Mouse (Mus musculus): ENCODE results near the gene Smg1. TPM values are rescaled to one million over a fixed set of nuclear protein-coding genes. Genes with fewer than 3 reads are reported as not detected.
A peak's percentile ranks its signal among the peaks of the same experiment; 100 is the strongest.

The Smg1 gene
- polyA plus RNA-seq, 1 experiment from 2014 or later, result 13.4 TPM

DNA sequence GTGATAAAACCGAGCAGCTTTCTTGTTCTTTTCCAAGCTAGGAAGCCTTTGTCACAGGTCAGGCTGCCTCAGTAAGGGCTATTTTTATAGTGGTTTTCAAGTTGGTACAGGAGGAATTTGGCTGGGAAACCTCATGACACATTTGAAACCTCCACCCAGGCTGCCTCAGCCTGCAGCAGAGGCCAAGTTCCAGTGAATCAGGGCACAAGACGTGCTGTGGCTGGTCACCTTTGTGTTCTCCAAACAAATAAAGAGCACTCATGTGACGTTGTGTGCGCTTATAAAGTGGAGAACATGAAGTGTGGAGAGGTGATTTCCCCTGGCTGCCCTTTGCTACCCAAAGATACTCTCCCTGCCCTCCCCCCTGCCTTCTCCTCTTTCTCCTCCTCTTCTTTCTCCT is 8.9 kb upstream of the Smg1 start:
- peaks cover 8% of the 10 kb centered on the region for H3K4me1 ChIP-seq (replicated peaks; ENCODE audit: control insufficient read depth, insufficient read depth, low read length)
- no peak overlapping the region for H3K4me3 ChIP-seq (ENCODE audit: low read length)
- H3K4me2 ChIP-seq (ENCODE audit: low read depth, low read length), result no peak overlapping the region
- H3K27me3 ChIP-seq (ENCODE audit: control insufficient read depth, insufficient read depth, low read depth, low read length), result no peaks in the 10 kb centered on the region
- peak; percentile 85 for ATAC-seq (ENCODE audit: low read depth)
- no peaks in the 10 kb centered on the region for H3K9me3 ChIP-seq (ENCODE audit: control insufficient read depth, low read length)
- H3K9ac ChIP-seq (ENCODE audit: low read length), result no peak overlapping the region
- H3K36me3 ChIP-seq (ENCODE audit: control insufficient read depth, insufficient read depth, low read length), result no peaks in the 10 kb centered on the region
- H3K27ac ChIP-seq (ENCODE audit: low read length), result peak overlapping the region; percentile 29; the same call in 1 of the 2 replicates
- 8% methylated on average over 4 of the region's 4 CpGs for WGBS

DNA sequence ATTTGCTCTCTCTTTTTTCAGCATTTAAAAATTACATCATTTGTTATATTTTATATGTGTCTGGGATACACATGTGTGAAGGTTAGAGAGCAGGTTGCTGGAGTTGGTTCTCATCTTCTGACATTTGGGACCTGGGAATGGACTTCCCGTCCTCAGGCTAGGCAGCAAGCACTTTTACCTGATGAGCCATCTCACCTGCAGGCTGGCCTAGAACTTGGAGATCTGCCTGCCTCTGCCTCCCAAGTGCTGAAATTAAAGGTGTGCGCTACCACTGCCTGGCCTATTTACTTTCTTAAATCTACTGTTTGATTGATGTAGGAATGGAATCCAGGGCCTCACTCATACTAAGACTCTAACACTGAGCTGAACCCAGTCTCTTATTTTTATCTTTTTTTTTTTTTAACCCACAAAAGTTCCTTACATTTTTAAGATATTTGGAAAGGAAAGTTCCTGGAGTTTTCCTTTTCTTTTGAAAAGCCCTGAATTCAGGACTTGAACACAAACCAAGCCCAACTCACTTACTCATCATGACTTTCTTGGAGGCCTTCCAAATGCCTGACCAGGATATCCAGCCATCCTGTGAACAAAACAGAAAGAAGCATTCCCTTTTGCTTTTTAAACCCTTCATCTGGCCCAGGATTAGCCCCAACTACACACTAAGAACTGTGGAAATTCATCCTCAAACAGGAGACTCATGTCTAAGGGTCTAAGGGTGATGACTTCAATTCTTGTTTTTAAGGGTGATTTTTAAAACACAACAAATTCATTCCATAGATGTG is 8.1 kb upstream of the Smg1 start:
- Histone ChIP-seq H3K9ac (ENCODE audit: low read length) (no peak overlapping the region), H3K4me1 (replicated peaks; ENCODE audit: control insufficient read depth, insufficient read depth, low read length) (peaks cover 8% of the 10 kb centered on the region), H3K4me2 (ENCODE audit: low read depth, low read length) (no peak overlapping the region), H3K36me3 (ENCODE audit: control insufficient read depth, insufficient read depth, low read length) (no peaks in the 10 kb centered on the region), H3K9me3 (ENCODE audit: control insufficient read depth, low read length) (no peaks in the 10 kb centered on the region), H3K4me3 (ENCODE audit: low read length) (no peak overlapping the region), H3K27me3 (ENCODE audit: control insufficient read depth, insufficient read depth, low read depth, low read length) (no peaks in the 10 kb centered on the region), H3K27ac (ENCODE audit: low read length) (peak overlapping the region; percentile 49; the same call in 1 of the 2 replicates)
- ATAC-seq (ENCODE audit: low read depth), result no peak
- 91% methylated on average over 2 of the region's 2 CpGs for WGBS

DNA sequence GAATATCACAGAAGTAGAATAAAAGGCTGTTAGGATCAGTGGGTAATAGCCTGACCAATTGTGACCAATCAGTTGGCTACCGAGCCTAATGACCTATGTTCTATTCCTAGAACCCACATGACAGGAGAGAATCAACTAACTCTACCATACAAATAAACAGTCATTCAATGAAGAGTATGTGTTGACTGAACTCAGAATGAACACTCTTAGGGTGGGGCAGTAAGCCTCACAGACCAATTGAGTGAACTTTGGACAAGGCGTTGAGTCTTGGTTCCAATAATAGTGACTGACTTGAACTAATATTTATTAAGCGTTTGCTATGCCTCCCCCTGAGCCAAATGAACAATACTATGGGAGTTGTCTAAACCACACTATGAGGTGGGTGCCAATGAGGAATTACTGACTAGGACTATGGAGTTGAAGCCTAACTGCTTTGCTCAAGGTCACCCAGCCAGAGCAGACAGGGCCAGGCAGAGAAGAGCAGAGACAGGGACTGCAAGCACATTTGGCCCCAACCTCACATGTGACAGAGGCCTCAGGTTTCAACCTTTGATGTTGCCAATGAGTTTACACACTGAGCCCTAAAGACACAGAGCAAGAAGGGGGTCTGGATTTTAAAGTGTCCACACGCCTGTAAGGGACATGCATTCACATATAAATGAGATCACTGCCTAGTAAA is 7.2 kb upstream of the Smg1 start:
- H3K27ac ChIP-seq (ENCODE audit: low read length), result no peak overlapping the region

DNA sequence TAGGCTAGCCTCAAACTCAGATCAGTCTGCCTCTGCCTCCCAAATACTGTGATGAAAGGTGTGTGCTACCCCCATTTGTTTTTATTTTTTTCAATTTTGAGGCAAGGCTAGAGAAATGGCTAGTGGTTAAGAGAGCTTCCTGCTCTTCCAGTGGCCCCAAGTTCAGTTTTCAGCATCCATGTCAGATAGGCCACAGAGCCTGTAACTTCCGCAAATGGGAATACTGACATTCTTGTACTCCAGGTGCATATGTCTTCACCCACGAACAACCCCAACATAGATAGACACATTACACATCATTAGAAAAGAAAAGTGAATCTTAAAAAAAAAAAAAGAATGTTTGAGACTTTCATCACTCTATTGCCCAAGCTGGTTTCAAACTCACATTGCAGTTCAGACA is 6.1 kb upstream of the Smg1 start:
- H3K27ac ChIP-seq (ENCODE audit: low read length), result no peak overlapping the region
- no peaks in the 10 kb centered on the region for H3K9me3 ChIP-seq (ENCODE audit: control insufficient read depth, low read length)
- peaks cover 8% of the 10 kb centered on the region for H3K4me1 ChIP-seq (replicated peaks; ENCODE audit: control insufficient read depth, insufficient read depth, low read length)
- 78% methylated on average over 2 of the region's 2 CpGs for WGBS
- ATAC-seq (ENCODE audit: low read depth), result no peak
- H3K36me3 ChIP-seq (ENCODE audit: control insufficient read depth, insufficient read depth, low read length), result no peaks in the 10 kb centered on the region
- no peak overlapping the region for H3K4me3 ChIP-seq (ENCODE audit: low read length)
- no peaks in the 10 kb centered on the region for H3K27me3 ChIP-seq (ENCODE audit: control insufficient read depth, insufficient read depth, low read depth, low read length)
- H3K9ac ChIP-seq (ENCODE audit: low read length), result no peak overlapping the region
- H3K4me2 ChIP-seq (ENCODE audit: low read depth, low read length), result no peak overlapping the region

More for the DNA sequence above, 7.2 kb upstream of the Smg1 start:
- no peak for ATAC-seq (ENCODE audit: low read depth)
- H3K9me3 ChIP-seq (ENCODE audit: control insufficient read depth, low read length), result no peaks in the 10 kb centered on the region
- WGBS, result 75% methylated on average over 4 of the region's 4 CpGs
- H3K4me1 ChIP-seq (replicated peaks; ENCODE audit: control insufficient read depth, insufficient read depth, low read length), result peaks cover 8% of the 10 kb centered on the region
- no peaks in the 10 kb centered on the region for H3K36me3 ChIP-seq (ENCODE audit: control insufficient read depth, insufficient read depth, low read length)
- no peak overlapping the region for H3K4me2 ChIP-seq (ENCODE audit: low read depth, low read length)
- H3K27me3 ChIP-seq (ENCODE audit: control insufficient read depth, insufficient read depth, low read depth, low read length), result no peaks in the 10 kb centered on the region
- no peak overlapping the region for H3K9ac ChIP-seq (ENCODE audit: low read length)
- no peak overlapping the region for H3K4me3 ChIP-seq (ENCODE audit: low read length)

DNA sequence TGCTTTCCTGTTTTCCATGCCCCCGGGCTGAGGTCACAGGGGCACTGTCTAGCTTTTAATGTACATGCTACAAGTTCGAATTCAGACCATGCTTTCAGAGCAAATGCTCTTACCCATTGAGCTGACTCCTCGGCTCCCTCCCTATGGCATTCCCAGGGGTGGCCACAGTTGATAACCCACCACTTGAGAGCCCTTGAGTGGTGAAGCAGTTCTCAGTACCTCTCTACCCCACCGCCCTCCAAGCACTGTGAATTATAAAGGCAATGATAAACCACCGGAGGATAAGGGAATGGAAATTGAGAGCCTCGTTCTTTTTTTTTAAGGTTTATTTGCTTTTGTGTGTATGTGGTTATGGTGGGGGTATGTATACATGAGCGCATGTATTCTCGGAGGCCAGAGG is 4.6 kb upstream of the Smg1 start:
- Histone ChIP-seq H3K27me3 (ENCODE audit: control insufficient read depth, insufficient read depth, low read depth, low read length) (no peaks in the 10 kb centered on the region), H3K4me2 (ENCODE audit: low read depth, low read length) (no peak overlapping the region), H3K4me3 (ENCODE audit: low read length) (no peak overlapping the region), H3K9me3 (ENCODE audit: control insufficient read depth, low read length) (no peaks in the 10 kb centered on the region), H3K27ac (ENCODE audit: low read length) (no peak overlapping the region), H3K9ac (ENCODE audit: low read length) (no peak overlapping the region), H3K4me1 (replicated peaks; ENCODE audit: control insufficient read depth, insufficient read depth, low read length) (peaks cover 4% of the 10 kb centered on the region), H3K36me3 (ENCODE audit: control insufficient read depth, insufficient read depth, low read length) (no peaks in the 10 kb centered on the region)
- WGBS, result 40% methylated on average over 8 of the region's 8 CpGs
- ATAC-seq (ENCODE audit: low read depth), result no peak

DNA sequence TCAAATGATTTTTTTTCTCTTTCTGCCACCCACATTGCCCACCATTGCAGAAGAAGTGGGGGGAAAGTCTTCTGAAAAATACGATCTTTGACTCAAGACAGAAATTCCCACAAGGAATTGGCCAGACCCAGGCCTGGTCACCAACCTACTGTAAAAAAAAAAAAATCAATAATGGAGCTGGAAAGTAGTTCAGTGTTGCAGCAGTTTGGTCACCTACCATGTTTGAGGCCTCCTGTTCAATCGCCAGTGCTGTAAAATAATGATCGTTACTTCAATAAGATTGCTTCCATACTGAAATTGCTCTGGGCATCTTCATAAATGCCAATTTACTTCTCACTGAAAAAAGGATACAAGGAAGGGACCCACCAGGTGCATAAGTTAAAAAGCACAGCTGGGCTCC is 1.8 kb upstream of the Smg1 start:
- H3K4me2 ChIP-seq (ENCODE audit: low read depth, low read length), result no peak overlapping the region
- no peak for ATAC-seq (ENCODE audit: low read depth)
- H3K4me3 ChIP-seq (ENCODE audit: low read length), result no peak overlapping the region
- H3K36me3 ChIP-seq (ENCODE audit: control insufficient read depth, insufficient read depth, low read length), result no peaks in the 10 kb centered on the region
- WGBS, result 96% methylated on average over 3 of the region's 3 CpGs
- H3K27me3 ChIP-seq (ENCODE audit: control insufficient read depth, insufficient read depth, low read depth, low read length), result no peaks in the 10 kb centered on the region
- no peak overlapping the region for H3K27ac ChIP-seq (ENCODE audit: low read length)
- H3K9me3 ChIP-seq (ENCODE audit: control insufficient read depth, low read length), result no peaks in the 10 kb centered on the region
- no peak overlapping the region for H3K9ac ChIP-seq (ENCODE audit: low read length)
- peaks cover 8% of the 10 kb centered on the region; the same call in 1 of the 2 replicates for H3K4me1 ChIP-seq (replicated peaks; ENCODE audit: control insufficient read depth, insufficient read depth, low read length)

DNA sequence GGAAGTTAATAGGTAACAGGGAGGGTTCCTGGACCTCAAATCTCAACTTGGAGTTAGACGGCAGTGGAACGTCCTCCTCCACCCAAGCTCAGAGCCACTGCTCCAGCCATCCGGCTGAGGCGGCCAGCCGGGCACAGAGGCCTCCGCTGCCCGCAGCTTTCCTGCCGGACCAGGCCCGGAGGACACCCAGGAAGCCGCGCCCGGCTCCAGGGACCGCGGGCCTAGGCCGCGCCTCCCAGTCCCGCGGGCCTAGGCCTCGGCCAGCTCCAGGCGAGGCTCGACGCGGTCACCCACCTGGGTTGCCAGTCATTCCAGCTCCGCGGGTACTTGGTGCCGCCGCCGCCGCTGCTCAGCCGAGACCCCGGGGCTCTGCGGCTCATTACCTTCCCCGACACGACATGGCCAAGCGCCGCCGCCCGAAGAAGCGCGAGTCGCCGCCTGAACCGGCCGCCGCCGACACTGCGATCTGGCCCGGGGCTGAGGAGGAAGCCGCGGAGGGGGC is 508 bp downstream of the Smg1 start:
- no peaks in the 10 kb centered on the region for H3K9me3 ChIP-seq (ENCODE audit: control insufficient read depth, low read length)
- peak; percentile 47 for ATAC-seq (ENCODE audit: low read depth)

DNA sequence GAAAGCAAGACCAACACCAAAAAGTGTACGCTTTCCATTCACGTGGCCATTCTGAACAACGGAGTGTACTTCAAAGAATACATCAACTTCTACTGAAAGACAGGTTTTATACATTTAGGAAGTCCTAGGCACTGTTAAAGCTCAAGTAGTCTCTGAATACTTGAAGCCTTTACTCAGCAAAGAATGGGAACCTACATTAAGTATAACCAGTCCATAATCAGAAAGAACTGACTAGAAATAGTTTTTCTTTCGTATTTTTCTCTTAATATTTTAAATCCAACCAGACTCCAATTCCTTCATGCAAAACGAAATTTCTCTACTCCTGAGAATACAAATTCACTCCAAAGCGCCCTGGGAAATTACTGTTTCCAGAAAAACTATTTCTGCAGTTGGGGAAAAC is 1.2 kb downstream of the Smg1 start:
- Histone ChIP-seq H3K4me1 (replicated peaks; ENCODE audit: control insufficient read depth, insufficient read depth, low read length) (peaks cover 8% of the 10 kb centered on the region), H3K36me3 (ENCODE audit: control insufficient read depth, insufficient read depth, low read length) (no peaks in the 10 kb centered on the region), H3K27ac (ENCODE audit: low read length) (peak overlapping the region; percentile 97), H3K4me2 (ENCODE audit: low read depth, low read length) (peak overlapping the region; percentile 74), H3K9ac (ENCODE audit: low read length) (peak overlapping the region; percentile 98), H3K9me3 (ENCODE audit: control insufficient read depth, low read length) (no peaks in the 10 kb centered on the region), H3K4me3 (ENCODE audit: low read length) (peak overlapping the region; percentile 73), H3K27me3 (ENCODE audit: control insufficient read depth, insufficient read depth, low read depth, low read length) (no peaks in the 10 kb centered on the region)
- no peak for ATAC-seq (ENCODE audit: low read depth)
- 7% methylated on average over 6 of the region's 6 CpGs for WGBS

More for the DNA sequence above, 508 bp downstream of the Smg1 start:
- Histone ChIP-seq H3K9ac (ENCODE audit: low read length) (peak overlapping the region; percentile 98), H3K4me2 (ENCODE audit: low read depth, low read length) (peak overlapping the region; percentile 74), H3K4me3 (ENCODE audit: low read length) (peak overlapping the region; percentile 73), H3K27ac (ENCODE audit: low read length) (peak overlapping the region; percentile 97), H3K4me1 (replicated peaks; ENCODE audit: control insufficient read depth, insufficient read depth, low read length) (peaks cover 8% of the 10 kb centered on the region), H3K27me3 (ENCODE audit: control insufficient read depth, insufficient read depth, low read depth, low read length) (no peaks in the 10 kb centered on the region), H3K36me3 (ENCODE audit: control insufficient read depth, insufficient read depth, low read length) (no peaks in the 10 kb centered on the region)
- WGBS, result 0% methylated on average over 34 of the region's 50 CpGs

DNA sequence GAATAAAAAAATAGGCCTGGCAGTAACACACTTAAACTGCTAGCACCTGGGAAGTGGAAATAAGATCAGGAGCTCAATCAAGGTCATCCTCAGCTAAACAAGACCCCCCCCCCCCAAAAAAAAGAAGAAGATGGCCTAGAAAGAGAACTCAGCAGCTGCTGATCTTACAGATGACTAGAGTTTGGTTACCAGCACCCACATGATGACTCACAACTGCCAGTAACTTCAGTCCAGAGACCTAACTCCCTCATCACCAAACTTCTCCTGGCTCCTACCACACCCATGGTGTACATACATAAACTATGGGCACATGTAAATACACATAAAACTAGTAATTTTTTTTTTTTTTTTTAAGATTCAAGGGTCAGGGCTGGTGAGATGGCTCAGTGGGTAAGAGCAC is 3.1 kb downstream of the Smg1 start:
- H3K4me1 ChIP-seq (replicated peaks; ENCODE audit: control insufficient read depth, insufficient read depth, low read length), result peaks cover 8% of the 10 kb centered on the region
- H3K36me3 ChIP-seq (ENCODE audit: control insufficient read depth, insufficient read depth, low read length), result no peaks in the 10 kb centered on the region
- H3K4me2 ChIP-seq (ENCODE audit: low read depth, low read length), result no peak overlapping the region
- no peaks in the 10 kb centered on the region for H3K27me3 ChIP-seq (ENCODE audit: control insufficient read depth, insufficient read depth, low read depth, low read length)
- no peak overlapping the region for H3K27ac ChIP-seq (ENCODE audit: low read length)
- ATAC-seq (ENCODE audit: low read depth), result no peak
- no peaks in the 10 kb centered on the region for H3K9me3 ChIP-seq (ENCODE audit: control insufficient read depth, low read length)
- H3K9ac ChIP-seq (ENCODE audit: low read length), result no peak overlapping the region
- no peak overlapping the region for H3K4me3 ChIP-seq (ENCODE audit: low read length)

Data from lung, embryonic 16.5 days (tissue).